Mouse (Mus musculus) urinary bladder, adult 2 months (tissue): Measurements from ENCODE around the gene Myrfl. TPM values are rescaled to one million over a fixed set of nuclear protein-coding genes. Genes with fewer than 3 reads are reported as not detected.

Experiments used
- DNase-seq: peaks from one replicate; pipeline ENCODE4 v3.0.0; 2022; ENCODE audit warnings: low spot score
- polyA plus RNA-seq: library from polyadenylated mRNA; depleted of rRNA; stranded (reverse); fragments of >200 nt; gene quantifications from 2 replicates; pipeline ENCODE4 v1.2.3, GENCODE M21; 2012; rRNA removed

Gene Myrfl
- not detected in 2 replicates for polyA plus RNA-seq

DNA sequence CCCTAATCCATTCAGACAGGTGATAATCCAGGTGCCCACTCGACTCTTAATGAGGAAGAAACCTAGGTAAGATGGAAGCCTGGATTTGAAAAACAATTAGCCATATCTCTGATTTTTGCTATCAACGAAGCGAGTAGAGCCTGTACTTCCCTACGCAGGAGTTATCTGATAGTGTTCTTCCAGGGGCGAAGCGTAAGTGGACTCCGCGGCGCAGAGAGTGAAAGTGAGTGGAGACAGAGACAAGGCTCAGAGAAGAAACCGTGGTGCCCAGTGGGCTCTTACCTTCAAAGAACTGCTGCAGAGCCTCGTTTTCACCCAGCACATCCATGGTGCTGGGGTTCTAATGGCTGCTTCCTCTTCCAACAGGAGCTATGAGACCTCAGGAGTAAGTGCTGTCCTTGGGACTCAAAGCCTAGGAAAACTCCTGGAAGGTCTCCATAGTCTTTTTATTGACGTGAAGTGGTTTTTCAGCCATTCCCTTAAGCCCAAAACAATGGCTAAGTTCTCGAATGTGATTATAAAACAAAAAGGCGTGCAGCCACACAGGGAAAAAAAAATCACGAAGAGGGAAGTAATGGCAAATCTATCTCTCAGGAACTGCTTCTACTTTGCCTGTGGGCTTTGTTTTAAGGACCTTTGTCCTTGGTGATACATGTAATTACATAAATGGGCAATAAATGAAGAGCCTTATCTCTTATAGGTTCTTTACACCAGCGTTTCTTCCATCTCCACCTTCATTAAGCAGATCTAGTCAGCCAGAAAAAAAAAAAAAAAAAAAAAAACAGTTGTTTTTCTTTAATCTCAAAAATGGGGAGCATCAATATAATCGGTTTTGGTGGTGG is at the start of gene Myrfl:
TSS of gene Myrfl (minus strand) at position 584 of the 842 bp plus-strand sequence.
- DNase-seq = no peak

- DNase-seq = no peak
Measured at GRCm38 (mm10) chr10:116944940-116945339, 48.2 kb upstream of the Myrfl start.

GRCm38 (mm10) chr10:116944144-116944543 is 47.4 kb upstream of the Myrfl start:
- no peak for DNase-seq

GRCm38 (mm10) chr10:116943025-116943424 is 46.3 kb upstream of the Myrfl start:
- DNase-seq = no peak

DNA sequence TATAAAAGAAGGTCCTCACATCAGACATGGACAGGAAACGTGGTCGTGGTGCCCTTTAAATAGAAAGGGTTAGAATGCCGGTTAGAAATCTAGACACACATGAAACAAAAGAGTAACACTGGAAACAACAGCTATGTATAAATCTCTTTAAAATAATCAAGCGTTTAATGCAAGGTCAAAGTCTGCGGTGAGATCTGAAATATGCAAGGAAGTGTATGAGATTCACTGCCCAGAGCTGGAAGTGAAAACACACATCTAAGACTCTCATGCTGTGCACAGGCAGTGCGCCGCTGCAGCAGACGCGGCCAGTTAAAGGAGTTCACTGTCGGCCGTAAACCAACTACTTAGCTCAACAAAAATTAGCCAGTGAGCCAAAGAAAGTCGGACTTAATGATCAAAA is 38.3 kb upstream of the Myrfl start:
- DNase-seq = no peak

GRCm38 (mm10) chr10:116933794-116934193 is 37.1 kb upstream of the Myrfl start:
- no peak for DNase-seq

- no peak for DNase-seq
Measured at GRCm38 (mm10) chr10:116932418-116932817, 35.7 kb upstream of the Myrfl start.

GRCm38 (mm10) chr10:116931497-116932179 is 34.9 kb upstream of the Myrfl start:
- no peak for DNase-seq

DNA sequence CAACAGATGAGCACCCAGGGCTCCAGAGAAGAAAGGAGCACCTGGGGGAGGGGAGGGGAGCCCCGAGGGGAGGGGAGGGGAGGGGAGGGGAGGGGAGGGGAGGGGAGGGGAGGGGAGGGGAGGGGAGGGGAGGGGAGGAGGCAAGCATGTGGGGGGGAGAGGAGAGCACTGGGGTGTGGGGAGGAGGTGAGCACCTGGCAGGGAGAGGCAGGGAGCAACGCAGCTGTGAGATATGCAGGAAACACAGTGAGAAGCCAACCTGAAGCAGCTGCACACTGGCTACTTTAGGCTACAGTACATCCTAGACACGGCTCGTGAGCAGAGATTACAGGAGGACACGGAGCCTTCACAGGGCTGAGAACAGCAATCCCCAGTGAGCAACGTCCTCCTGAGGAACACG is 34.2 kb upstream of the Myrfl start:
- no peak for DNase-seq

DNA sequence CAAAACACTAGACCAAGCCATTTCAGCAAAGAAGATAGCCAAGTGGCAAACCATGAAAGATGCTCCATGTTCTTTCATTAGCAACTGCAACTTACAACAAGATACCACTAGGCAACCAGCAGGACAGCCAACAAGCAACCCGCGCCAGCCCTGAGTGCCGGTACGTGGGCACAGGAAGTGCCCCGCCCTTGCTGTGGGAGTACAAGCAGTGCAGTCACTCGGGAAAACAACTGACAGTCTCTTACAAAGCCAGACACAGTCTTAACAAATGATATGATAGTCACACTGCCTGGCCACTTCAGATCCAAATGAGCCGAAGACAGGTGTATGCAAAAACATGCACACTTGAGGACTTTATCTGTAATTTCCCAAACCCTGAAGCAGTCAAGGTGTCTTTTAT is 33.8 kb upstream of the Myrfl start:
- DNase-seq = no peak

DNA sequence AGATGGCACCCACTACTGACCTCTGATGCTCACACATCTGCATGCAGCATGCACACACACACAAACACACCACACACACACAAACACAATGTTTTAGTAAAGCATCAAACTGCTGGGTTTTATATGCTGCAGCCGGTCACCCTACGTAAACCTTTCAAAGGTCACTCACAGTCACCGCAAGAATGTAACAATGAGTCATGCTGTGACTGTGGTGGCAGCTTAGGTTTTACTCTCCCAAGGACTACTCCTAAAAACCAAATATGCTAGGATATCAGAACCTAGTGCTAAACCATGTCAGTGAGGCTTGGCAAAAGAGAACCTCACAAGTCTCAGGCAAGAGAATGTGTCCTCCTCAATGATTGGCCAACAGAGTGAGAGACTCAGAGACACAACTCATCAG is 32.1 kb upstream of the Myrfl start:
- DNase-seq = no peak

DNA sequence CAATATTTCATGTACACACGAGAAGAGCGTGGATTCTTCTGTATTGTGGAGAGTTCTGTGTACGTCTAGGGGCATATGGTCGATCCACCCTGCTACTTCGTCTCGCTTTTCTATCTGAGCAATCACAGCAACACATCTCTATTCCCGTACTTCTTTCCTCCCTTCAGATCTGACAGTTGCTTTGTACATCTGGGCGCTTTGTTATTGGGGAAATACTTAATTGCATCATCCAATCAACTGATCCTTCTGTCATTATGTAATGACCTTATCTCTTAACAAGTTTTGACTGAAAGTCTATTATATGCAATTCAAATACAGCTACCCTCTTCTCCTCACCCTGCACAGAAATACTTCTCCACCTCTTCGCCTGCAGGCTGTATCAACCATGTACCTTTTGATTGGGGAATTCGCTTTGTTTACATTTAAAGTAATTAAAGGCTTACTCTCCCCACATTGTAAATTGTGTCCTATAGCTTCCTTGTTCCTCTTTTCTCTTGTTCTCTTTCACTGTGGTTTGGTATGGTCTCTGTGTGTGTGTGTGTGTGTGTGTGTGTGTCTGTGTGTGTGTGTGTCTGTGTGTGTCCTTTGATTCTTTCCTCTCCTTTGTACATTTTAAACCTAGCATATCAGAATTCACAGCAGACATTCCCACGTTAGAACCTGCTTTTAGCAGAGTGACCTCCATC is 29.9 kb upstream of the Myrfl start:
- no peak for DNase-seq

DNA sequence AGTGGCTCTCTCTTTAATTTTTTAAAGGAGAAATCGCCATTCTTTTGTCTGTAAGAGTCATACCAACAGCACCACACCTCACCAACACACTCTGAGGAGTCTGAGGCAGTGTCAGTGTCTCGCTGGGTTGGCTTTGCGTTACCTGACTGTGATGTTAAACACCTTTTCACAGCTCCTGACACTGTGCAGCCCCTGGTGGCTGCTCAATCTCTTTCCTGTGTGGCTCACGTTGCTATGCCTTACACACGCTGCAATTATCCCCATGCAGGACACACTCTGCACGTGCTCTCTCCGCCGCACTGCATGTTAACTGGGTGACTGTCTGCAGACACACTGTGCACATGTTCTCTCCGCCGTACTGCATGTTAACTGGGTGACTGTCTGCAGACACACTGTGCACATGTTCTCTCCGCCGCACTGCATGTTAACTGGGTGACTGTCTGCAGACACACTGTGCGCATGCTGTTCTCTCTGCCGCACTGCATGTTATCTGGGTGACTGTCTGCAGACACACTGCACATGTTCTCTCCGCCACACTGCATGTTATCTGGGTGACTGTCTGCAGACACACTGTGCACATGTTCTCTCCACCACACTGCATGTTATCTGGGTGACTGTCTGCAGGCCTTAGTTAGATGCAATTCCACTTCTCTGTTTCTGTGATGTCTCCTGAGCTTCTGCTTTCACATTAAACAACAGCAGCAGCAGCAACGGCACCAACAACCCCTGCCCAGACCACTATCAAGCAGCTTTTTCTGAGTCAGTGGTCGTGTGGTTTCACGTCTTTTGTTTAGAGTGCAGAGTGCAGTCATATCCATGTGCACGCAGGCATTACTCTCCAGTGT is 27.2 kb upstream of the Myrfl start:
- DNase-seq = no peak

GRCm38 (mm10) chr10:116922161-116922560 is 25.4 kb upstream of the Myrfl start:
- DNase-seq = no peak

DNA sequence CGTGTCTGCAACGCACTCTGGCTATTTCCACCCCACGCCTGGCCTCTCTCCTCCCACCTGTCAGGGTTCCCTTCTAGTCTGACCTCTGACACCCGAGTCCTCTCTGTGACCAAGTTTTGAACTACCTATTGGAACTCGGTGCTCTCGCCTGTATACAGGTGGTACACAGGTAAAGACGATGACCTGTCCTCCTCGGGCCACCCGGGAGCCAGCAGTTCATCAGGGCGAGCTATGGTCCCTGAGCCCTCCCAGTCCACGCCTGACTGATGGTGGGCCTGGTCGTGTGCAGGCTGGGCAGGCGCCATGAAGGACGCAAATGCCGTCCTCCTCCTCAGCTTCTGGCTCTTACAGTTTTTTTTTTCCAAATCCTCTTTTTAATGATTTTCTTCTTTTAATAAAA is 24.7 kb upstream of the Myrfl start:
- DNase-seq = no peak

DNA sequence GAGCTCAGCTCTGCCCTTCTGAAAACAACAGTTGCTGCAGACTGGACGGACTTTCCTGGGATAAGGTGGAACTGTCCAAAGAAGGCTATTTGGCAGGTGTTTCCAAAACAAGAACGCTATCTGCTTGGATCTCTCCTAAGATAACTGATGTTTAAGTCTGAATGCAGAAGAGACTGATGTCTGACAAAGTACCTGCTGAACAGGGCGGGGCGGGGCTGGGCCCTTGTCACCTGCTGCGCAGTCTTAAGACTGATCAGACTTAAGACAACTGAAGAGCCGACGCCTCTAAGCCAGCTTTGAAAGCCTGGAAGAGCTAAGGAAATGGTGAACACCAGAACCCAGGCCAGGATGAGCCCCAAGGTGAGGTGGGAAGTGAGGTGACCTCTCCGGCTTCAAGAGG is 23.9 kb upstream of the Myrfl start:
- no peak for DNase-seq

GRCm38 (mm10) chr10:116919368-116920317 is 22.9 kb upstream of the Myrfl start:
- no peak for DNase-seq

GRCm38 (mm10) chr10:116916581-116916980 is 19.9 kb upstream of the Myrfl start:
- DNase-seq = no peak

DNA sequence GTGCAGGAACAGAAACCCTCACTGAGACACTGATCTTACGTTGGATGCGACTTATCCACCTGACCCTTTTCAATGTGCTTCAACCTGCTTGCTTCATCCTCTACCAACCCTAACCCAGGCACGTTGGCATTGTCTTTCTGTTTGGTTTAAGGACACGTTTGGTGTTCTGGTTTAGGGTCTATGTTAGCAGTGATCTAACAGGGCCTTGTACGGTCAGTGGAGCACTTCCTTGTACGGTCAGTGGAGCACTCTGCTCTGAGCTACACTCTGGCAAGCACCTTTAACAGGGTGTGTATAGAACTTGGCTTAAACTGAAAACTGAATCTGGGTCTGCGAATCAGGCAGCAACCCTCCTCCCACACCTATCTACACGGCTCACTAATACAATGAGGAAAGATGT is 18.6 kb upstream of the Myrfl start:
- no peak for DNase-seq

DNA sequence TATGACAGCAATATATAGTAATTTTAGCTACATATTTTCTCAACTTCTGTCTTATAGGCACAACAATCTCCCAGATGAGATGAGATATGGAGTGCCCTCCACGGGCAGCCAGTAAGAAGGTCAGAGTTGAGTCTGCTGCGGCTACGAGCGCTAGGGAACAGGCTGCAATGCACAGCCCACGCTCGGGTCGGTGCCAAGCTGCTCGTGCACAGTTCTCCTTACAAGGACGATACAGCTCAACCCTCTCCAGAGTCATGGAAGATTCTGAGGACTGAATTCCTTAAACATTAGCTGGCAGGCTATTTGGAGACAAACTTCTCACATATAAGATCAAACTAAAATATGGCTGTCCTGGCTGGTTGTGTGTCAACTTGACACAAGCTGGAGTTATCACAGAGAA is 17.9 kb upstream of the Myrfl start:
- DNase-seq = no peak
